ENCODE assay signal across 13 mouse cellular contexts in the genomic region with DNA sequence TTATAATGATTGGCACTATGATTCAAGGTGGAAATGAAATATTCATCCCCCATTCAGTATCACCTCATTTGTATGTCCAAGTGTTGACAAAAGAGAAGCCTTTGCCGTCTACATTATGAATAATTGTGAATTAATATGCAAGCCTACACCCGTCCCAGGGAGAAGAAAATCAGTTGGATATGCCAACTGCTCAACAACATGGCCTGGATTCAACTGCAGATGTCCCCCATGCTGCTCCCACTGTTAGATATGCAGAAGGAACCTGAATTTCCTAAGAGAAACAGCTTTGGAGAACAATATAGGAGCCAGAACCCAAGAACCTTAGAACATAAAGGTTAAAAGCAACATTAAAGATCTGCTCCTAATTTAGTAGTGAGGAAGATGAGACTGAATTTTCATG.
"Had no signal": no experiment of that assay in that cellular context is flagged by ENCODE, and none has a peak within 500 bp of the region (broad histone marks: within the 10 kb centered on the region; RNA-seq: fewer than 3 reads in every experiment).

No protein-coding gene starts in this region.

- H3K4me1 ChIP-seq: kidney, embryonic 15.5 days; limb, embryonic 13.5 days; midbrain, embryonic 12.5 days; neural tube, embryonic 13.5 days had no signal

- H3K27ac ChIP-seq: kidney, embryonic 15.5 days; limb, embryonic 13.5 days; liver, embryonic 14.5 days; midbrain, embryonic 12.5 days; neural tube, embryonic 13.5 days had no signal

- H3K9ac ChIP-seq: kidney, embryonic 15.5 days; limb, embryonic 13.5 days; liver, embryonic 14.5 days; midbrain, embryonic 12.5 days; neural tube, embryonic 13.5 days had no signal

- H3K4me2 ChIP-seq: kidney, embryonic 15.5 days; limb, embryonic 13.5 days; midbrain, embryonic 12.5 days; neural tube, embryonic 13.5 days had no signal

- H3K36me3 ChIP-seq: kidney, embryonic 15.5 days; limb, embryonic 13.5 days; midbrain, embryonic 12.5 days; neural tube, embryonic 13.5 days had no signal

- H3K27me3 ChIP-seq: kidney, embryonic 15.5 days; limb, embryonic 13.5 days; midbrain, embryonic 12.5 days; neural tube, embryonic 13.5 days had no signal

- H3K4me3 ChIP-seq: kidney, embryonic 15.5 days; limb, embryonic 13.5 days; midbrain, embryonic 12.5 days; neural tube, embryonic 13.5 days had no signal

- H3K9me3 ChIP-seq: kidney, embryonic 15.5 days; limb, embryonic 13.5 days; midbrain, embryonic 12.5 days; neural tube, embryonic 13.5 days had no signal

- DNase-seq: kidney, adult 2 months; kidney, postnatal 14 days; left cerebral cortex, postnatal 4 days; lung, adult 18-20 months; retina, postnatal 1 day; thymus, adult 2 months; thymus, postnatal 25 days had no signal

- ATAC-seq: midbrain, embryonic 16.5 days had no signal
